ENCODE assay signal across 12 mouse cellular contexts in the genomic region with DNA sequence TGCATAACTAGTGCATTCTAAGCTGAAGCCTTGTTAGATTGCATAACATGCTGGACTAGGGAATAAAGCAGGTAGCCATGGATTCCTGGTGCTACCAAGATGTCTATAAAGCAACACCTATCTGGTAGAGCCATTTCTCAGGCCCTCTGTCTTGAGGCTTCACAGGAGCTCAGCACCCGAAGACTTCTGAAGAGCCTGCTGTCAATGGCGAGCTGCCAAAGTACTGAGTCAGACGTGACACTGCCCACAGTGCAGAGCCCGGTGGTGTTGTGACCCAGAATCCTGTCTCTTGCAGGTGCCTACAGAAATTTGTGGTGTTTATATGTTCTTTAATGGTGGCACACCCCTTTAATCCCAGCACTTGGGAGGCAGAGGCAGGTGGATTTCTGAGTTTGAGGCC. TPM values are rescaled to one million over a fixed set of nuclear protein-coding genes. Genes with fewer than 3 reads are reported as not detected.
DNase-seq lines count a peak whose midpoint lies in the region; ATAC-seq and TF ChIP-seq lines count a peak whose summit lies in the region.
"Had no signal": no experiment of that assay in that cellular context is flagged by ENCODE, and none has a peak within 500 bp of the region (broad histone marks: within the 10 kb centered on the region; RNA-seq: fewer than 3 reads in every experiment).

No protein-coding gene starts in this region.

- no peak overlapping the region for H3K27ac ChIP-seq in heart, embryonic 10.5 days
- H3K27ac ChIP-seq in MEL (ENCODE audit: control insufficient read depth, low read depth, low read length), result no peak overlapping the region
- no peak overlapping the region for H3K27ac ChIP-seq in forebrain, embryonic 13.5 days
- H3K27ac ChIP-seq: embryonic facial prominence, embryonic 13.5 days; liver, embryonic 14.5 days had no signal

- no peaks in the 10 kb centered on the region for H3K79me2 ChIP-seq in MEL (ENCODE audit: control insufficient read depth, insufficient read depth, low read length, poor library complexity)

- peaks cover 24% of the 10 kb centered on the region for H3K4me1 ChIP-seq in heart, embryonic 10.5 days
- H3K4me1 ChIP-seq in MEL (ENCODE audit: control insufficient read depth in 1 of 2, insufficient read depth in 2 of 2, low read length in 2 of 2), result no peaks in the 10 kb centered on the region
- H3K4me1 ChIP-seq in forebrain, embryonic 13.5 days, result peaks cover 6% of the 10 kb centered on the region; the same call in 1 of the 2 replicates

- no peaks in the 10 kb centered on the region for H3K36me3 ChIP-seq in heart, embryonic 10.5 days
- no peaks in the 10 kb centered on the region for H3K36me3 ChIP-seq in MEL (ENCODE audit: control insufficient read depth in 1 of 2, insufficient read depth in 2 of 2, low read length in 2 of 2)
- H3K36me3 ChIP-seq in forebrain, embryonic 13.5 days (ENCODE audit: poor library complexity, severe bottlenecking), result no peaks in the 10 kb centered on the region
- H3K36me3 ChIP-seq: embryonic facial prominence, embryonic 13.5 days had no signal

- no peak for TF ChIP-seq CTCF in MEL (IDR thresholded peaks at IDR 0.05 in 2 of 3, conservative IDR thresholded peaks at IDR 0.05 in 1 of 3; ENCODE audit: control insufficient read depth in 1 of 3, insufficient read depth in 1 of 3, low read depth in 2 of 3, low read length in 3 of 3, poor library complexity in 1 of 3, severe bottlenecking in 1 of 3)

- intact Hi-C loops in heart, postnatal 14 days (cut with DNase I), result no loop called here

- 71% methylated on average over 4 of the region's 4 CpGs for WGBS in heart, embryonic 10.5 days
- 85% methylated on average over 4 of the region's 4 CpGs for WGBS in forebrain, embryonic 13.5 days

- DNase-seq in heart, embryonic 10.5 days (ENCODE audit: low spot score), result peak; percentile 48
- no peak for DNase-seq in heart, postnatal 14 days
- peak; percentile 64 for DNase-seq in MEL (ENCODE audit: low read depth, low spot score)
- peak; percentile 74 for DNase-seq in adrenal gland, postnatal 25 days
- DNase-seq in induced T-regulatory cell, adult 2 months (ENCODE audit: low read depth), result peak; percentile 22
- DNase-seq in B cell, adult 2 months, result no peak
- DNase-seq in heart, adult 8-10 months (ENCODE audit: low spot score), result no peak
- DNase-seq: thymus, postnatal 4 days had no signal

- H3K27me3 ChIP-seq in heart, embryonic 10.5 days (ENCODE audit: insufficient read depth, poor library complexity, severe bottlenecking), result no peaks in the 10 kb centered on the region
- no peaks in the 10 kb centered on the region; a peak in 1 of 4 replicates for H3K27me3 ChIP-seq in MEL (ENCODE audit: control insufficient read depth in 1 of 2, insufficient read depth in 2 of 2, low read length in 2 of 2)
- no peaks in the 10 kb centered on the region for H3K27me3 ChIP-seq in forebrain, embryonic 13.5 days
- H3K27me3 ChIP-seq: embryonic facial prominence, embryonic 13.5 days had no signal

- H3K9ac ChIP-seq in MEL (ENCODE audit: control insufficient read depth, low read depth, low read length, poor library complexity, severe bottlenecking), result no peak overlapping the region
- H3K9ac ChIP-seq in forebrain, embryonic 13.5 days, result no peak overlapping the region
- H3K9ac ChIP-seq: embryonic facial prominence, embryonic 13.5 days; liver, embryonic 14.5 days had no signal

- no peak overlapping the region for H3K4me3 ChIP-seq in heart, embryonic 10.5 days
- no peak overlapping the region for H3K4me3 ChIP-seq in MEL (ENCODE audit: control insufficient read depth in 1 of 2, insufficient read depth in 1 of 2, low read depth in 2 of 2, low read length in 2 of 2)
- H3K4me3 ChIP-seq in forebrain, embryonic 13.5 days, result no peak overlapping the region
- H3K4me3 ChIP-seq: embryonic facial prominence, embryonic 13.5 days had no signal

- no peaks in the 10 kb centered on the region for H3K9me3 ChIP-seq in heart, embryonic 10.5 days
- H3K9me3 ChIP-seq in MEL (replicated peaks; ENCODE audit: insufficient read depth, low read length), result no peaks in the 10 kb centered on the region
- H3K9me3 ChIP-seq in forebrain, embryonic 13.5 days (replicated peaks), result no peaks in the 10 kb centered on the region
- H3K9me3 ChIP-seq: embryonic facial prominence, embryonic 13.5 days had no signal

- no peak overlapping the region for H3K4me2 ChIP-seq in forebrain, embryonic 13.5 days
- H3K4me2 ChIP-seq: embryonic facial prominence, embryonic 13.5 days had no signal

- no peak for TF ChIP-seq POLR2A in MEL (IDR thresholded peaks at IDR 0.05; ENCODE audit: control insufficient read depth in 1 of 2, insufficient read depth in 1 of 2, low read depth in 1 of 2, low read length in 2 of 2, poor library complexity in 1 of 2)

- TF ChIP-seq EP300 in MEL (IDR thresholded peaks at IDR 0.05; ENCODE audit: low read depth in 1 of 2, low read length in 2 of 2), result no peak

- ATAC-seq in forebrain, embryonic 13.5 days, result no peak
- ATAC-seq: intestine, postnatal 0 days had no signal

- no peak for TF ChIP-seq RAD21 in MEL (IDR thresholded peaks at IDR 0.05; ENCODE audit: low read depth, low read length)

TF ChIP-seq in MEL, 35 proteins besides CTCF, POLR2A, EP300 and RAD21:
- TF ChIP-seq CHD1 (IDR thresholded peaks at IDR 0.05; ENCODE audit: low read depth, low read length) (no peak), MAFK (IDR thresholded peaks at IDR 0.05; ENCODE audit: borderline replicate concordance, low read depth, low read length) (no peak), TCF12 (IDR thresholded peaks at IDR 0.05; ENCODE audit: low read depth, low read length) (no peak), ELF1 (IDR thresholded peaks at IDR 0.05; ENCODE audit: low read depth, low read length) (no peak), ZC3H11A (IDR thresholded peaks at IDR 0.05; ENCODE audit: low read depth, low read length) (no peak), RCOR1 (IDR thresholded peaks at IDR 0.05; ENCODE audit: low read depth, low read length) (no peak), NRF1 (IDR thresholded peaks at IDR 0.05; ENCODE audit: insufficient read depth, low read depth, low read length, poor library complexity, severe bottlenecking) (no peak), USF2 (IDR thresholded peaks at IDR 0.05; ENCODE audit: borderline replicate concordance in 1 of 2, insufficient read depth in 1 of 2, low read depth in 1 of 2, low read length in 2 of 2) (no peak), TAL1 (IDR thresholded peaks at IDR 0.05; ENCODE audit: low read length) (no peak), BHLHE40 (IDR thresholded peaks at IDR 0.05; ENCODE audit: borderline replicate concordance, low read depth, low read length) (no peak), NELFE (IDR thresholded peaks at IDR 0.05; ENCODE audit: low read depth, low read length) (no peak), JUND (IDR thresholded peaks at IDR 0.05; ENCODE audit: low read depth, low read length) (no peak), ZKSCAN1 (IDR thresholded peaks at IDR 0.05; ENCODE audit: low read depth, low read length) (no peak), USF1 (IDR thresholded peaks at IDR 0.05; ENCODE audit: low read depth, low read length) (no peak), GABPA (IDR thresholded peaks at IDR 0.05; ENCODE audit: low read depth, low read length) (no peak), MAZ (IDR thresholded peaks at IDR 0.05; ENCODE audit: low read depth, low read length) (no peak), ZNF384 (IDR thresholded peaks at IDR 0.05; ENCODE audit: low read depth, low read length) (no peak), MYC (IDR thresholded peaks at IDR 0.05; ENCODE audit: low read depth, low read length) (no peak), POLR2AphosphoS2 (IDR thresholded peaks at IDR 0.05; ENCODE audit: low read length) (no peak), SIN3A (IDR thresholded peaks at IDR 0.05; ENCODE audit: low read length) (no peak)
TF ChIP-seq in MEL: peak in this region for 0.

RNA-seq across cellular contexts. Expression of gene Tiparp, which starts 53.4 kb away (rescaled TPM):
- polyA plus RNA-seq in heart, embryonic 10.5 days (2016; fragmentation: Nextera tagmentation; extraction: Ambion mirVana), result 36.3 and 51.3 TPM in 2 replicates
- 10 to 100 TPM; 12.3 to 15.0 TPM for total RNA-seq in heart, postnatal 14 days (2021)
- total RNA-seq in MEL (2012; rRNA removed), result 2.0 and 3.0 TPM in 2 replicates
- 1 to 10 TPM in 1 of 2 experiments, not detected in 1; 3.3 TPM for polyA plus RNA-seq in MEL (2012; ENCODE audit: insufficient read depth in 1 of 2, insufficient read length in 2 of 2, low read depth in 1 of 2, low replicate concordance in 2 of 2, missing spikeins in 1 of 2)
- 9.6 and 10.0 TPM in 2 replicates for total RNA-seq in adrenal gland, postnatal 25 days (2021)
- polyA plus RNA-seq in forebrain, embryonic 13.5 days (2015; fragmentation: Nextera tagmentation; extraction: Ambion mirVana), result 28.1 and 29.1 TPM in 2 replicates
- 10 to 100 TPM in 1 of 4 experiments, 1 to 10 TPM in 3; 8.0 to 11.8 (median 9.0) TPM for total RNA-seq in heart, adult 8-10 months (2022)

Comparison
In these comparisons a context has a peak if more than half of its experiments do, and no peak if none do; other contexts are left out.
1. DNase-seq: peak in heart, embryonic 10.5 days (single experiment), MEL (single experiment), adrenal gland, postnatal 25 days (single experiment) and induced T-regulatory cell, adult 2 months (single experiment); none in heart, postnatal 14 days (0 of 2), B cell, adult 2 months (0 of 2) and heart, adult 8-10 months (single experiment).